Mouse (Mus musculus) limb, embryonic 15.5 days (tissue): Measurements from ENCODE around the gene Rpa1. TPM values are rescaled to one million over a fixed set of nuclear protein-coding genes. Genes with fewer than 3 reads are reported as not detected.
"Not testable (repeated sequence)": the region's sequence is repeated elsewhere in the genome, so short reads cannot be mapped to it uniquely, and the experiment has no call there.

ENCODE experiments used
- ATAC-seq: fragments of 200-750 bp; cut with Nextera tagmentation; 2 replicates; pipeline ENCODE4 v1.8.0; 2017; ENCODE audit warnings: low read depth, moderate TSS enrichment; ENCODE audit not compliant: insufficient number of reproducible peaks, low FRiP score, low TSS enrichment
- H3K27ac ChIP-seq: fragments of 300-500 bp; sonication (generic); 2 replicates; pipeline ENCODE4 v1.5.1; 2015; ENCODE audit warnings: moderate library complexity, mild to moderate bottlenecking, inconsistent platforms
- H3K27me3 ChIP-seq: fragments of 300-500 bp; sonication (generic); 2 replicates; pipeline ENCODE4 v1.6.1; 2015; ENCODE audit warnings: inconsistent platforms
- H3K36me3 ChIP-seq: fragments of 300-500 bp; sonication (generic); 2 replicates; pipeline ENCODE4 v1.6.1; 2015; ENCODE audit warnings: inconsistent platforms
- H3K4me1 ChIP-seq: fragments of 300-500 bp; sonication (generic); 2 replicates; pipeline ENCODE4 v1.6.1; 2015; ENCODE audit warnings: inconsistent platforms
- H3K4me2 ChIP-seq: fragments of 300-500 bp; sonication (generic); 2 replicates; pipeline ENCODE4 v1.6.1; 2015; ENCODE audit warnings: mild to moderate bottlenecking, inconsistent platforms
- H3K4me3 ChIP-seq: fragments of 300-500 bp; sonication (generic); 2 replicates; pipeline ENCODE4 v1.5.1; 2015; ENCODE audit warnings: mild to moderate bottlenecking, inconsistent platforms
- H3K9ac ChIP-seq: fragments of 300-500 bp; sonication (generic); 2 replicates; pipeline ENCODE4 v1.6.1; 2015; ENCODE audit warnings: inconsistent platforms
- H3K9me3 ChIP-seq: fragments of 300-500 bp; sonication (generic); 2 replicates; pipeline ENCODE4 v1.6.1; 2016; ENCODE audit warnings: inconsistent platforms
- WGBS: fragments of 180-500 bp; shearing (Covaris S2); methylation state at CpG from one replicate; pipeline ENCODE4 v1.1.7; 2015; 5-methylcytosine and 5-hydroxymethylcytosine counted together
- polyA plus RNA-seq: library from polyadenylated mRNA; unstranded; fragments of >200 nt; fragmentation: Nextera tagmentation; extraction: Ambion mirVana; gene quantifications from 2 replicates; pipeline ENCODE4 v1.2.1, GENCODE M21; 2015

Rpa1 gene
- polyA plus RNA-seq, result 101 and 102 TPM in 2 replicates

DNA sequence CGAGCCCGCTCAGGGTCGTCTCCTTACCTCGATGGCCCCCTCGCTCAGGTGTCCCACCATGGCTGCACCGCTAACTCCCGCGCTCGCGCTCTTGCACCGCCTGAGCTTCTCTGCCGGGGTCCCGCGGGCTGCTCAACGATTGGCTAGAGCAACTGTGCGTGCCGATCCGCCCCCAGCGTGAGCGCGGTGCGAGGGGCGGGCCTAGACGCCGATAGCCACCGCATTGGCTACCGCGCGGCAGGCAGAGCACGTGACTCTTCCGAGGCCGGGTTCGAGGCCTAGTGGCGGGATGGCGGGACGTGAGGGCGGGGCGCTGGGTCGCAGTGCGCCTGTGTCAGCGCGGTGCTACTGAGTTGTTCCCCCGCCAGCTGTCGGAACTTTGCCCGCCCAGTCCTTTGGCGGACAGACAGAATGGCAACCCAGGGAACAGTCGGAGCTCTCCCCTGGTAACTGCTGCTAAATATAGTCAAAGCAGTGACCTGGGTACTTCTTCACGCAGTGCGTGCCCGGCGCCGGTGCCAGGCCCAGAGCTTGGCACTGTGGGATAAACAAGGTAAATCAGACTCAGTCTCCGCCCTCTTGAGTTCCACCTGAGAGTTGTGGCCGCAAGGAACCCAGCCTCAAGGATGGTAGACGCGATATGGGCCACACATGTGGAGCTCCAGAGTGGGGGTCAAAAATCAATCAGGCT lies at the start of gene Rpa1, which contains the start of gene Smyd4:
Gene Rpa1, minus strand, starts transcription at position 126 of the 691 bp plus-strand sequence.
Gene Smyd4, plus strand, starts transcription at position 235 of the 691 bp plus-strand sequence.
- H3K4me1 ChIP-seq, result peaks cover 12% of the 10 kb centered on the region
- peak; percentile 100 for ATAC-seq
- under 1% methylated on average over 56 of the region's 56 CpGs for WGBS

DNA sequence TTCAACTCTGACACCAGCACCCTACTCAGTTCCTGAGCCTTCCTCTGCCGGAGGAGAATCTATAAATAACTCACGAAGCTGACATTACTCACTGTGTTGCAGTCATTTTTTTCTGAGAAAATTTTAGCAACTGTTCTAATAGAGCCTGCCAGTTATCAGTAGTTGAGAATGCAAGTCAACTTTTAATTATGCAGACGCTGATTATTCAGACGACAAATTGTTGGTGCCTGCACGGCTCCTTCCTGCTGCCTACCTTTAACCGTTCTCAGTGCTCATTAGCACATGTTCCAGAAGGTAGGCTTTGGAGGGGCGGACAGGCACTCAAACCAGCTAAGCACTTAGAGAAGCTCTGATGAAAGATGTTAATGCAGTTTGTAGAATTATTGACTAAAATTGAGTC lies 49.3 kb upstream of the Rpa1 start:
- 70% methylated on average over 7 of the region's 7 CpGs for WGBS
- Histone ChIP-seq H3K9ac (no peak overlapping the region), H3K4me2 (no peak overlapping the region), H3K9me3 (no peaks in the 10 kb centered on the region), H3K4me3 (no peak overlapping the region), H3K27me3 (no peaks in the 10 kb centered on the region), H3K4me1 (no peaks in the 10 kb centered on the region), H3K27ac (no peak overlapping the region), H3K36me3 (peaks cover 21% of the 10 kb centered on the region)
- no peak for ATAC-seq

More for the DNA sequence above, at the start of gene Rpa1, which contains the start of gene Smyd4:
- H3K4me2 ChIP-seq, result peak within 1 kb of the TSS; percentile 82
- H3K36me3 ChIP-seq, result peaks cover 1% of the 10 kb centered on the region; the same call in 1 of the 2 replicates
- H3K9me3 ChIP-seq, result no peaks in the 10 kb centered on the region
- peak within 1 kb of the TSS; percentile 98 for H3K4me3 ChIP-seq
- peak within 1 kb of the TSS; percentile 88 for H3K9ac ChIP-seq
- H3K27ac ChIP-seq, result peak within 1 kb of the TSS; percentile 73
- no peaks in the 10 kb centered on the region for H3K27me3 ChIP-seq

DNA sequence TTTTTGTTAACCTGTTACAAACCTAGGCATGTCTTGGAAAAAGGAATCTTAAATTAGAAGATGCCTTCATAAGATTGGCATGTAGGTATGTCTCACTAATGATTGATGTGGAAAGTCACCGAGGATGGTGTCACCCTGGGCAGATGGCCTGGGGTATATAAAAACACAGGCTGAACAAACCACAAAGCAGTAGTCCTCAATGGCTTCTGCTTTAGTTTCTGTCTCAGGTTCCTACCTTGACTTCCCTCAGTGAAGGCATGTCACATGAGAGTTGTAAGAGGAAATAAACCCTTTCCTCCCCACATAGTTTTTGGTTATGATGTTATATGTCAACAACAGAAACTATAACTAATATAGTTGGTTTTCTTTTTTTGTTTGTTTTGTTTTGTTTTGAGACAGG lies 47.5 kb upstream of the Rpa1 start:
- WGBS, result 68% methylated on average over 1 of the region's 1 CpGs
- Histone ChIP-seq H3K4me3 (no peak overlapping the region), H3K4me2 (no peak overlapping the region), H3K36me3 (peaks cover 14% of the 10 kb centered on the region; the same call in 1 of the 2 replicates), H3K9ac (no peak overlapping the region), H3K27ac (no peak overlapping the region), H3K4me1 (no peaks in the 10 kb centered on the region), H3K9me3 (no peaks in the 10 kb centered on the region), H3K27me3 (no peaks in the 10 kb centered on the region)
- ATAC-seq, result no peak

DNA sequence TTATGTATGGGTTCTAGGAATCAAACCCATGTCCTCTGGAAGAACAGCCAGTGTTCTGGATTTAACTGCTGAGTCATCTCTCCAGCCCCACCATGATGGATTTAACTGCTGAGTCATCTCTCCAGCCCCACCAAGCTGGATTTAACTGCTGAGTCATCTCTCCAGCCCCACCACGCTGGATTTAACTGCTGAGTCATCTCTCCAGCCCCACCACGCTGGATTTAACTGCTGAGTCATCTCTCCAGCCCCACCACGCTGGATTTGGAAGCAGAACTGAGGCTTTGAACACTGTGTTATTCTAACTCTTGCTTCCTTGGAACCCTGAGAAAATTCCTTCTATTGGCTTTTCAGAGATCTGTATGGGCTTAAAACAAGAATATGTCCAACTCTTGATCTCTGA lies 35.4 kb upstream of the Rpa1 start:
- H3K4me3 ChIP-seq, ATAC-seq, H3K4me2 ChIP-seq, H3K4me1 ChIP-seq, H3K36me3 ChIP-seq, H3K27ac ChIP-seq, H3K9me3 ChIP-seq, H3K27me3 ChIP-seq, H3K9ac ChIP-seq: not testable (repeated sequence)
- 57% methylated on average over 3 of the region's 3 CpGs for WGBS

DNA sequence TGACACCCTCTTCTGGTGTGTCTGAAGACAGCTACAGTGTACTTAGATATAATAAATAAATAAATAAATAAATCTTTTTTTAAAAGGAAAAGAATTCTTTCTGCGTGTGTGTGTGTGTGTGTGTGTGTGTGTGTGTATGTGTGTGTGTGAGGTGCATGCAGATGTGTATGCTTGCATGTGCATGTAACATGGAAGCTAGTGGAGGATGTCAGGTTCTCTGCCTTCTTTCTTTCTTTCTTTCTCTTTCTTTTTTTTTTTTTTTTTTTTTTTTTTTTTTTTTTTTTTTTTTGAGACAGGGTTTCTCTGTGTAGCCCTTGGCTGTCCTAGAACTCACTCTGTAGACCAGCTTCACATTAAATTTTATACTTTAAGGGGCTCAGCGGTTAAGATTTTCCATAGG lies 30.7 kb upstream of the Rpa1 start:
- H3K27ac ChIP-seq, H3K4me1 ChIP-seq, H3K36me3 ChIP-seq, H3K4me3 ChIP-seq, H3K9me3 ChIP-seq, H3K27me3 ChIP-seq, ATAC-seq, H3K9ac ChIP-seq, H3K4me2 ChIP-seq: not testable (repeated sequence)
- 93% methylated on average over 2 of the region's 2 CpGs for WGBS

DNA sequence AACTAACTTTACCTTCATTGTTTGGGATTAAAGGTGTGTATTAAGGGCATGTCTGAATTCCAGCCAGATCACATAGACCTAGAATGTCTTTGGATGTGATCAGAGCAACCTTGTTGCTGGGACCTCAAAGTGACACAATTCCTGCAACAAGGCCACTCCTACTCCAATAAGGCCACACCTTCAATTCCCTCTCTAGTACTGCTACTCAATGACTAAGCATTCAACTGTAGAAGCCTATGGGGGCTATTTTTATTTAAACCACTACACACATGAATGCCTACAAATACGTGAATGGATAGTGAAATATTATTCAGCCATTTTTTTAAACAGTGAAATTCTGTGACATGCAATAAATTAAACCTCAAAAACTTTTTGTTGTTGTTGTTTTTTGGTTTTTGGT lies 29.0 kb upstream of the Rpa1 start:
- no peaks in the 10 kb centered on the region for H3K36me3 ChIP-seq
- H3K27me3 ChIP-seq, result no peaks in the 10 kb centered on the region
- no peaks in the 10 kb centered on the region for H3K4me1 ChIP-seq
- ATAC-seq, result no peak
- no peak overlapping the region for H3K4me2 ChIP-seq
- no peaks in the 10 kb centered on the region for H3K9me3 ChIP-seq
- H3K9ac ChIP-seq, result no peak overlapping the region
- 86% methylated on average over 1 of the region's 1 CpGs for WGBS
- H3K4me3 ChIP-seq, result no peak overlapping the region
- no peak overlapping the region for H3K27ac ChIP-seq

DNA sequence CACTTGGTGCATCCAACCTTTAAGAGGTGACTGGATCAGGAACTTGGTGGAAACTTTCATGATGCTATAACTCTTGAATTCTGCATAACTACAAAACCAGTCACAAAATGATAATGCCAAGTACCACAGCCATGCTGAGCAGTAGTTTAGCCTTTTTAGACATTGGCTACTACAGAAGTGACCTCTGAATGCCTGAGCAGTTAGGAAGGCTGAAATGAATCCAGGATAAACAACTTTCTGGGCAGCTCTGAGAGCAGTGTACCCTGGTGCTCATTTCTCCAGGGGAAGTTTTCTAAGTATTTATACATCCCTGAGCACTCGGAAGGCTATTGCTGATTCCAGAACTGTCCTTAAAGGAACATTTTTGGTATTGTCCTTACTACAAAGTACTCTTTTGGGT lies 7.4 kb upstream of the Rpa1 start:
- Histone ChIP-seq H3K4me1 (no peaks in the 10 kb centered on the region), H3K36me3 (peaks cover 16% of the 10 kb centered on the region; the same call in 1 of the 2 replicates), H3K9ac (no peak overlapping the region), H3K9me3 (no peaks in the 10 kb centered on the region), H3K4me3 (no peak overlapping the region), H3K27ac (no peak overlapping the region), H3K4me2 (no peak overlapping the region), H3K27me3 (no peaks in the 10 kb centered on the region)
- no peak for ATAC-seq
- whole genome bisulfite sequencing, result 87% methylated on average over 1 of the region's 1 CpGs

DNA sequence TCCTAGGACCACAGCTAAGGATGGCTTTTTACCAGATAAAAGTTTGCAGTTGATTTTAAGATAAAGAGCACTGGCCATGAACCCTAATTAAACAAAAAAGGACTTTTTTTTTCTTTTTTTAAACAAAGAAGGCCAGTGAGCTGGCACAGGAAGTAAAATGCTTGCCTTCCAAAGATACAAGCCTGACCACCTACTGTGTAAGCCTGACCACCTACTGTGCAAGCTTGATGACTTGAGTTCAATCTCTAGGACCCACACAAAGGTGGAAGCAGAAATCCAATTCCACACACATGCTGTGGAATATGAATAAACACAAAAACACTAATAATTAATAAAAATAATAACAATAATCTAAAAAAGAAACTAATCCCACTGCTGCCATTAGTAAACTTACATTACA lies 3.1 kb upstream of the Rpa1 start:
- Histone ChIP-seq H3K4me2 (no peak overlapping the region), H3K27me3 (no peaks in the 10 kb centered on the region), H3K9ac (no peak overlapping the region), H3K27ac (no peak overlapping the region), H3K4me1 (peaks cover 12% of the 10 kb centered on the region), H3K36me3 (peaks cover 12% of the 10 kb centered on the region; the same call in 1 of the 2 replicates), H3K4me3 (no peak overlapping the region), H3K9me3 (no peaks in the 10 kb centered on the region)
- no peak for ATAC-seq

DNA sequence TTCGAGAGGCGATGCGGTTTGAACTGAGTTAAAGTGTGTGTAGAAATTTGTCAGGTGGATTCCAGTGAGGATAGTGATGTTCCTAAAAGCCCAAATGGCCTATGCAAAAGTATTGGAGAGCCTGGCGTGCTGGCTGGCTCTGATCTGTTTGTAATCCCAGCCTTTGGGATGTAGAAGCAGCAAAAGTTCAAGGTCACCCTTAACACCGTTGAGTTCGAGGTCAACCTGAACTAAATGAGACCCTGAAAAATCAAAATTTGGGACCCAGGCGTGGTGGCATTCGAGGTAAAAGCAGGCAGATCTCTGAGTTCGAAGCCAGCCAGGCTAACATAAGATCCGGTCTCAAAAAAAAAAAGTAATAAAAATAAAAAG lies 752 bp upstream of the Rpa1 start:
- ATAC-seq, result no peak
- peak overlapping the region; percentile 98 for H3K4me3 ChIP-seq
- 40% methylated on average over 10 of the region's 10 CpGs for WGBS
- H3K36me3 ChIP-seq, result peaks cover 5% of the 10 kb centered on the region; the same call in 1 of the 2 replicates
- no peaks in the 10 kb centered on the region for H3K9me3 ChIP-seq
- peak overlapping the region; percentile 71 for H3K27ac ChIP-seq
- peaks cover 12% of the 10 kb centered on the region for H3K4me1 ChIP-seq
- H3K4me2 ChIP-seq, result peak overlapping the region; percentile 82
- no peaks in the 10 kb centered on the region for H3K27me3 ChIP-seq
- peak overlapping the region; percentile 60 for H3K9ac ChIP-seq

DNA sequence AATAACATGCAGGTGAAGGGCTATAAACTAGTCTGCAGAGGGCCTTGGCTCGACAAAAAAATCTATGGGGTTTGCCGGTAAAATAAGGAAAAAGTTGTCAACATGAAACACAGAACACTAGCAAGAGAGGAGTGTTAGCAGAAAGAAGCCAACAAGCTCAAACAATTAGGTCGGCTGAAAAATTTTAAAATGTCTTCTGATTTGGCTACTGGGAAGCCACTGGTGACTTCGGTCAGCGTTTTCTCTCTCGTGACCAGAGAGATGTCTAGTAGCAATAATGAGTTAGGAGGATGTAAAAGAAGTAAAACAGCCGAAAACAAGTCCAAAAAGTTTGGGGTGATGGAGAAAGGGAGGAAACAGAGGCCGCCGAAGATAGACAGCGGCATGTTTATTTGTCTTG lies 528 bp downstream of the Rpa1 start:
- Histone ChIP-seq H3K27me3 (no peaks in the 10 kb centered on the region), H3K27ac (peak overlapping the region; percentile 73; the same call in 1 of the 2 replicates), H3K36me3 (no peaks in the 10 kb centered on the region), H3K9ac (peak overlapping the region; percentile 88), H3K9me3 (no peaks in the 10 kb centered on the region), H3K4me3 (peak overlapping the region; percentile 98), H3K4me1 (peaks cover 12% of the 10 kb centered on the region), H3K4me2 (peak overlapping the region; percentile 82)
- under 1% methylated on average over 10 of the region's 10 CpGs for WGBS
- no peak for ATAC-seq

DNA sequence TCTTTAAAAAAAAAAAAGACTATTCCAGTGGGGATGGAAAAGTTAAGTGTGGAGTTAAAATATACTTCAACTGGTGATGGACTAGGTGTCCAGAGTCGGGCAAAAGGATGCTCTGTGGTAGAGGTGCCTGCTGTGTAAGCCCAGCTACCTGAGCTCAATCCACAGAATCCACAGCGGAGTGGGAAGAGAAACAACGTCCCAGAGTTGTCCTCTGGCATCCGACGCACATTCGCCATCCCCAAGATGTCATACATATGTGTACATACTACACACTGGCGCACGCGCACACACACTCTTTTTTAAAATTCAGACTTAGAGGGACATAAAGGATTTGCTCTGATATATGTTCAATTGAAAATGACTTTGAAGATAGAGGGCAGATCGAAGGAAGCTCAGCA lies 937 bp downstream of the Rpa1 start:
- H3K36me3 ChIP-seq, result no peaks in the 10 kb centered on the region
- H3K9ac ChIP-seq, result peak overlapping the region; percentile 88
- H3K9me3 ChIP-seq, result no peaks in the 10 kb centered on the region
- WGBS, result 30% methylated on average over 10 of the region's 10 CpGs
- peak overlapping the region; percentile 82 for H3K4me2 ChIP-seq
- no peak overlapping the region for H3K27ac ChIP-seq
- H3K27me3 ChIP-seq, result no peaks in the 10 kb centered on the region
- peaks cover 12% of the 10 kb centered on the region for H3K4me1 ChIP-seq
- H3K4me3 ChIP-seq, result peak overlapping the region; percentile 98
- ATAC-seq, result no peak

DNA sequence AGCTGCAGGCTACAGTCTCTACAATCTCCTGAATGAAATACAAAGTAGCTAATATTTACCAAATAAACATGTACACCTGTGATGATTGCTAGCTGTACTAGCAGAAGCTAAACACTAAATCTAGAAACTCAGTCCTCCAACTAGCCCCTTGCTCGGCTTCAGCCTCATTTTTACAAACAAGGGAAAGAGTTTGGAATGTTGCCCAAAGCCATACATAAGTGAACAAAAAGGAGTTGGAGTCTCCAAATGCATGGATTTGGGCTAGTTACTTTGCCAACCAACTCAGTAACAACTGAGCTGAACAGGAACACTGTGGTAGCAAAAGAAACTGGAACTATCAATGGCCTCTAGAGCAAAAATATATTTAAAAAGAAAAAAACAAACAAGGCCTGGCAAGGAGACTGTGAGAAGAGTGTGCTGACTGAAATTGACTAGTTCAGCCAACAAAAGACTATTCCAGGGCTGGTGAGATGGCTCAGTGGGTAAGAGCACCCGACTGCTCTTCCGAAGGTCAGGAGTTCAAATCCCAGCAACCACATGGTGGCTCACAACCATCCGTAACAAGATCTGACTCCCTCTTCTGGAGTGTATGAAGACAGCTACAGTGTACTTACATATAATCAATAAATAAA lies 1.5 kb downstream of the Rpa1 start:
- H3K27ac ChIP-seq, result no peak overlapping the region
- peak overlapping the region; percentile 82; the same call in 1 of the 2 replicates for H3K4me2 ChIP-seq
- ATAC-seq, result no peak
- 54% methylated on average over 4 of the region's 4 CpGs for WGBS
- H3K9ac ChIP-seq, result no peak overlapping the region
- peaks cover 12% of the 10 kb centered on the region for H3K4me1 ChIP-seq
- H3K9me3 ChIP-seq, result no peaks in the 10 kb centered on the region
- H3K36me3 ChIP-seq, result 0 out of 2 replicates have a peak, but pooled peaks cover 2% of the 10 kb centered on the region
- H3K27me3 ChIP-seq, result no peaks in the 10 kb centered on the region
- H3K4me3 ChIP-seq, result peak overlapping the region; percentile 98; the same call in 1 of the 2 replicates
